Mouse (Mus musculus) cortical plate, adult 2 months (tissue): ENCODE data around the gene Eif2ak4.

Source experiments
- CTCF ChIP-seq: fragments of 200-500 bp; IDR thresholded peaks from 2 replicates; pipeline ENCODE4 v1.5.1; 2011; ENCODE audit warnings: mild to moderate bottlenecking, control low read depth, low read length; ENCODE audit not compliant: insufficient read depth; ENCODE audit errors: extremely low read depth
- POLR2A ChIP-seq: fragments of 200-500 bp; IDR thresholded peaks from 2 replicates; pipeline ENCODE4 v1.6.1; 2011; ENCODE audit warnings: mild to moderate bottlenecking, low read length, control low read depth; ENCODE audit not compliant: insufficient read depth; ENCODE audit errors: extremely low read depth

DNA sequence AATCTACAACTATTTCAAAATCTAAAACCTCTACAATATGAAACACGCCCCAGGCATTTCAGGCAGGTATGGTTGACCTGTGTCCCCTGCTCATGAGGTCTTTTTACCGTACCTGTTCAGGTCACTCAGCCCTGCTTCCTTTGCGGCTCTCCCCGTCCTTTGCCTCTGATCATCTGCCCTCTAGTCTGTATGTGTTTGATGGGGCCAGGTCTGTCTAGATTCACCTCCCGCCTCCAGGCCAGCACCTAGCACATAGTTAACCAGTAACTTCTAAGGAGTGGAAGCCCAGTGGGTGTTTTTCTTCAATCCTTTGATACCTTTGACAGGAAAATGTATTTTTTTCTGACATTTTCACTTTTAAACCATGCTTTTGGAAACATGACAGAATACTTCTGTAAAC lies 11.3 kb downstream of the Eif2ak4 start:
- TF ChIP-seq POLR2A (no peak), CTCF (no peak)
